Mouse (Mus musculus) kidney, adult 18-20 months (tissue): ENCODE measurements around the gene Ehd2.

Experiments used
- DNase-seq: peaks from one replicate; pipeline ENCODE4 v3.0.0; 2021

The Ehd2 gene

DNA sequence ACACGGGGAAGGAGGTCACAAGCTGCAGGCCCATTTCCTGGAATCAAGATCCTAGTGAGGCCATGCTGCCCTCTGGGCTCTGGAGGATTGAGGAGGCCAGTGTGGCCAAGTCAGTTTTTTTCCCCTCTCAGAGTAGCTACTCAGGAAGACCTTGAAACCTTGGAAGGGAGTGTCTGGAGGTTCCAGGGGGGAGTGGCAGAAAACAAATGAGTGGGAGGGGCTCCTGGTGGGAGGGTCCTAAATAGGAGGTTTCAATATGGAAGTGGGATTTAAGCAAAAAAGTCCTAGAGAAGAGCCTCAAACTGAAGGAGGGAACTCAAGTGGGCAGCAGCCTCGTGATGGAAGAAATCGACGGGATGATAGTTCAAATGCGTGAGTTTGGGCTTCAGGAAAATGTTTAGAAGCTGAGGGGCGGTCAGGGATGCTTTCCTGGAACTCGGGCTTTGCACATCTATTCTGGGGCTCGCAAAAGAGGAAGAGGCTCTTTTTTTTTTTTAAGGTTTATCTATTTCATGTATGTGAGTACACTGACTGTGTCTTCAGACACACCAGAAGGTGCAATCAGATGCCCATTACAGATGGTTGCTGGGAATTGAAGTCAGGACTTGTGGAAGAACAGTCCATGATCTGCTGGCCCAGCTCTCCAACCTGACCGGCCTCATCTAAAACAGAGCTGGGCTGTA, 65.9 kb downstream of the Ehd2 start:
- no peak for DNase-seq
